Mouse (Mus musculus) c-Kit-positive CD71-positive TER-119-positive erythroid progenitor cells, embryonic 14.5 days (primary cell): ENCODE data around the gene Tnfsf8.

Experiments
- DNase-seq: peaks from one replicate; pipeline ENCODE4 v3.0.0-alpha.2; 2013; ENCODE audit warnings: low spot score

The Tnfsf8 gene

GRCm38 (mm10) chr4:63842278-63842677, 18.9 kb downstream of the Tnfsf8 start:
- no peak for DNase-seq

DNA sequence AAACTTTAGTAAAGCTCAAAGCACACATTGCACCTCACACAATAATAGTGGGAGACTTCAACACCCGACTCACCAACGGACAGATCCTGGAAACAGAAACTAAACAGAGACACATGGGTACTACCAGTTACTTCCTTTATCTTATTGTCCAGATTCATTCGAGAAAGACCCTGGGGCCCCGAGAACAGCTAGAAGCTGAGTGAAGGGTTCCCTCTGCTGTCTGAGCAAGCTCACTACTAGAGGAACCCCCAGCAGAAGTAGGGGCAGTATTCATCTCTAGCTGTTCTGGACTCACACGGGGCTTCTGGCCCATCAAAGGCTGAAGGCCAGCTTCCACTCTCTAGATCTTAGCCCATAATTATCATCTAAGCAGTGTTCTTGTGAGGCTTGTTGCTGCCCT, 20.7 kb downstream of the Tnfsf8 start:
- no peak for DNase-seq

- DNase-seq: no peak
Measured at GRCm38 (mm10) chr4:63823136-63823535, 38.0 kb downstream of the Tnfsf8 start.

DNA sequence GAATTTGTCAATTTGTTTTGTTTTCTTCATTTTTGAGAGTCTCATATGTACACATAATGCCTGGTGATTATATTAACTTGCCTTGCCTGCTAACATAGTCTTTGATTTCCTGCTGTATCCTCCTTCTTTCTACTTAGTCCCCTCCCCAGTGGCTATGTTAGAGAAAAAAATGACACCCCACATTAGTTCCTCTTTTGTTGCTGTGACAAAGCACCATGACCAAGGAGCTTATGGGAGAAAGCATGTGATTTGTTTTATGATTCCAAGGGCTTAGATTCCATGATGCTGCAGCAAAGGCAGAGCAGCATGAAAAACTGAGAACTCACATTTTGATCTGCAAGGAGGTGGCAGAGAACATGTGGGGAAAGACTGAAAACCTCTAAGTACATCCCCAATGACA, 43.6 kb downstream of the Tnfsf8 start:
- DNase-seq: no peak

DNA sequence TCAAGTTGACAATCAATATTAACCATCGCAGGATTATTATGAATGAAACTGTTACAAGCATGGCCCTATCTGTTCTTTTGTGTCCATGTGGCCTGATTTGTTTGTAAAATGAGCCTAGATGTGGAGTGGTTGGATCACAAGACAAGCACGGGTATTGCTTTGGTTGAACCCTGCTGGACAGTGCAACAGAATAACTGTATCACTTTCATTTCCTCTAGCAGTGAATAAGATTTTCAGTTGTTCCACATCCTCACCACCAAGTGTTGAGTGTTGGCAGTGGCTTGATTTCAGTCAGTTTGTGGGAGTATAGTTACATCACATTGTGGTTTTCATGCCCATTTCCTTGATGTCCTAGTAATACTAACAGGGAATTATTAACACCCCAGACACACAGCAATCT, 45.5 kb downstream of the Tnfsf8 start:
- no peak for DNase-seq

DNA sequence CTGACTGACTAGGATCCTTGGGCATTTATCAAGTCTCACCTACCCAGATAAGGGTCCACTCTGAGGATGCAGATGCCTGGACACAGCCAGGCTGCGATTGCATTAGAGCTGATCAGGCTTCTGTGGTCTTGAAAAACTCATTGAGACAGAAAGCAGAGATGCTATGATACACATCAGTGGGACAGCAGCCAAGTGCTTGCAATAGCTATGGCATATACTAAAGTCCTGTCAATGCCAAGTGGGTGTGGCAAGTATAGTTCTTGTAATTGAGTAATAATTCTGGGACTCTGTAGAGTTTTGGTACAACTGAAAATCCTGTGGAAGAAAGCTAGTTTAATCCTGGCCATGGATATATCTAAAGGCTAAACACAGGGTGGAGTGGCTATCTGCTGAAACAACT, 63.1 kb downstream of the Tnfsf8 start:
- no peak for DNase-seq

DNA sequence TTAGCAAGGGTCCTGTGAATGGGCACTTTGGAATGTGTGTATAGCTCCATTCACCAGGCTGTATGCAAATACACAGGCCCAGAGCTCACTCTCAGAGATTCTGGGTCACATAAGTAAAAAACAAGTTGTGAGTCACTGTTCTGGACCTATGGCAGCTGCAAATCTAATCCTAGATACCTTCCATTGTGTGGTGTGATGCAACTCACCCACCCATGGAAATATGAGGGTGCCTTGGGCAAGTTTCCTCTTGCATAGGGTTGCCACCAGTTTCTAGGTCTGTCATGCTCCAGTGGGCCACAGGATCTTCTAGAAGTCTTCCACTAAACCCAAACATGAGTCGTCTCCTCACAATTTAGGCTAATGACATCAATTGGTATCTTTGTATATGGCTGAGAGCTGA, 64.6 kb downstream of the Tnfsf8 start:
- DNase-seq: no peak

GRCm38 (mm10) chr4:63792328-63792727, 68.8 kb downstream of the Tnfsf8 start:
- DNase-seq: no peak

DNA sequence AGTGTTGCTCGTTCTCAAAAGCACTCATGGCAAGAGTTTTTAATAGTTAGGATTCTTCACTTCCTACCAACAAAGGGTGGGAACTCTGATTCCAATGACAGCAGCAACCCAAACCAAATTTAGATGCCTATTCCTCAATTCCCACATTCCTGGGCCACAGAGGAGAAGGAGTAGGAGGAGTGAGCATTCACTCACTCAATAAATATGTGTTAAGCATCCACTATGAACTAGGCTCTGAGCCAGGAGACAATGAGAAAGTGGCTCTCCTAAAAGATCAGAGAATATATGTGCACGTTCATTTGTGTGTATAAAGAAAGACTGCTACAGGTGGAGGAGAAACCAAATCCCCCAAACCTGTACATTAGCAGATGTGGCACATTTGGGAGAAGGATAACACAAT, 75.7 kb downstream of the Tnfsf8 start:
- DNase-seq: no peak

DNA sequence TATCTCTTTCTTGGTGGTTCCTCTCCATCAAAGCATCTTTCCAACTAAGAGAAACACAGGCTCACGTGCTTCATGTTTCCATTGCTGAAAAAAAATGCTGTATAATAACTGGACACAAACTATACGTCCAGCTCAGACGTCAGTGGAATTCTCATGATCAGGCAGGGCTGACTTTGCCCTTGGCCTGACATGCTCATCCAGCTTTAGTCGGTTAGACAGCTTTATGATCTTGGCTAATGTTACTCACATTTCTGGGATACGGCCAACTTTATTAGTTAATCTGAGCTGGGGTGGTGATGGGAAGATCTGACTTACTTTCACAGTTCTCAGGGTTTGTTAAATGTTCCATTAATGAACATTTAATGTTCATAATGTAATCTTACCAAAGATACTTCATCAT, 77.3 kb downstream of the Tnfsf8 start:
- DNase-seq: no peak

DNA sequence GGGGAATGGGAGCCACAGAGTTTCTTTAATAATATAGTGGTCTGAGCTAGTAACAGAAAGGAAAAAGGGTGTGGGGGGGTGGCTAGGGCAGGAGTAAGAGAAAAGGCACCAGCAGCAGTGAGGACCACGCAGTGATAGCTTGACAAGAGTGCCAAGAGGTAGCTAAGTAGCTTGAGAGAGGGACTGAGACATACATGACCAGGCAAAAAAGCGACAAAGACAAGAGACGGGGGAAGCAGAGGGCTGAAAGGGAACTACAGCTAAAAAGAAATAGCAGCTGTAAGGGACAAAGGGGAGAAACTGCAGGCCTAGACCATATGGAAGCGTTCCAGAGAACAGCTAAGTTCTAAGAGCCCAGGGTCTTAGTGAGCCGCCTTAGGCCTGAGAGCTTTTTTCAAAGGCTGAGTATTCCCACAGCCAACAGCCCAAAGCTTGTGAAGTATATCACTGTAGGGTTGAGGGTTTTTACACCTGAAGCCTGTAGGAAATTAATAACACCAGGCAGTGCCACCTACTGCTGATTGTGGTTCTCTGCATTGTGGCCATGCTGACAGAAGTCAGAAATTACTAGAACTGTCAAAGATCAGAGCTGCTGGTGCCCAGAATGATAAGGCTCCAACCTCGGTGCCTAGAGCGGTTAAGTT, 78.1 kb downstream of the Tnfsf8 start:
- no peak for DNase-seq
